Mouse (Mus musculus): ENCODE measurements around the gene Fyb.
"Not testable (repeated sequence)": the region's sequence is repeated elsewhere in the genome, so short reads cannot be mapped to it uniquely, and the experiment has no call there.

The Fyb gene

GRCm38 (mm10) chr15:6562161-6562560 is 39.5 kb downstream of the Fyb start:
- DNase-seq (ENCODE audit: low spot score in 2 of 2): no peak

GRCm38 (mm10) chr15:6562629-6563028 is 40.0 kb downstream of the Fyb start:
- no peak for DNase-seq (ENCODE audit: low spot score in 2 of 2)

GRCm38 (mm10) chr15:6564977-6565421 is 42.3 kb downstream of the Fyb start:
- DNase-seq (ENCODE audit: low spot score in 2 of 2): peak; percentile 23 to 45

GRCm38 (mm10) chr15:6565873-6566272 is 43.2 kb downstream of the Fyb start:
- DNase-seq (ENCODE audit: low spot score in 2 of 2): no peak

GRCm38 (mm10) chr15:6567993-6568392 is 45.3 kb downstream of the Fyb start:
- no peak for DNase-seq (ENCODE audit: low spot score in 2 of 2)

- DNase-seq (ENCODE audit: low spot score in 2 of 2): no peak
Observed at GRCm38 (mm10) chr15:6568605-6569004, 46.0 kb downstream of the Fyb start.

GRCm38 (mm10) chr15:6569074-6569473 is 46.4 kb downstream of the Fyb start:
- peak in 1 of 2 experiments; percentile 38 for DNase-seq (ENCODE audit: low spot score in 2 of 2)

GRCm38 (mm10) chr15:6570164-6570861 is 47.7 kb downstream of the Fyb start:
- DNase-seq (ENCODE audit: low spot score in 2 of 2): no peak

GRCm38 (mm10) chr15:6570876-6571275 is 48.2 kb downstream of the Fyb start:
- peak in 1 of 2 experiments; percentile 26 for DNase-seq (ENCODE audit: low spot score in 2 of 2)

GRCm38 (mm10) chr15:6574283-6574960 is 51.8 kb downstream of the Fyb start:
- DNase-seq (ENCODE audit: low spot score in 2 of 2): peak; percentile 37 to 52

- DNase-seq (ENCODE audit: low spot score in 2 of 2): peak; percentile 17 to 29
Observed at GRCm38 (mm10) chr15:6577971-6578370, 55.3 kb downstream of the Fyb start.

GRCm38 (mm10) chr15:6578654-6579053 is 56.0 kb downstream of the Fyb start:
- DNase-seq (ENCODE audit: low spot score in 2 of 2): no peak

- DNase-seq (ENCODE audit: low spot score in 2 of 2): no peak
Observed at GRCm38 (mm10) chr15:6579194-6579768, 56.6 kb downstream of the Fyb start.

GRCm38 (mm10) chr15:6579769-6580261 is 57.2 kb downstream of the Fyb start:
- DNase-seq (ENCODE audit: low spot score in 2 of 2): peak; percentile 48 to 55

- DNase-seq (ENCODE audit: low spot score in 2 of 2): no peak
Observed at GRCm38 (mm10) chr15:6584645-6585044, 62.0 kb downstream of the Fyb start.

- DNase-seq (ENCODE audit: low spot score in 2 of 2): not testable (repeated sequence)
Observed at GRCm38 (mm10) chr15:6586351-6586750, 63.7 kb downstream of the Fyb start.

- DNase-seq (ENCODE audit: low spot score in 2 of 2): no peak
Observed at GRCm38 (mm10) chr15:6587526-6587925, 64.9 kb downstream of the Fyb start.

- DNase-seq (ENCODE audit: low spot score in 2 of 2): no peak
Observed at GRCm38 (mm10) chr15:6588192-6588591, 65.5 kb downstream of the Fyb start.

GRCm38 (mm10) chr15:6590846-6591451 is 68.3 kb downstream of the Fyb start:
- no peak for DNase-seq (ENCODE audit: low spot score in 2 of 2)

- DNase-seq (ENCODE audit: low spot score in 2 of 2): no peak
Observed at GRCm38 (mm10) chr15:6591527-6591926, 68.9 kb downstream of the Fyb start.

GRCm38 (mm10) chr15:6592561-6593253 is 70.1 kb downstream of the Fyb start:
- no peak for DNase-seq (ENCODE audit: low spot score in 2 of 2)

GRCm38 (mm10) chr15:6593254-6593623 is 70.6 kb downstream of the Fyb start:
- no peak for DNase-seq (ENCODE audit: low spot score in 2 of 2)

All from spleen, postnatal 36 days (tissue).